Mouse (Mus musculus): ENCODE measurements around the gene Lrrc46. TPM values are rescaled to one million over a fixed set of nuclear protein-coding genes. Genes with fewer than 3 reads are reported as not detected.

The Lrrc46 gene
- polyA plus RNA-seq, 1 experiment from 2014 or later = 3.8 TPM

- no peaks in the 10 kb centered on the region for H3K27me3 ChIP-seq (replicated peaks)
- no peaks in the 10 kb centered on the region for H3K9me3 ChIP-seq
- H3K9ac ChIP-seq = no peak overlapping the region
- WGBS = 55% methylated on average over 12 of the region's 12 CpGs
- peak overlapping the region; percentile 91 for H3K4me3 ChIP-seq
- H3K4me2 ChIP-seq = peak overlapping the region; percentile 75
- ATAC-seq (replicated peaks) = peak; percentile 3; the same call in 1 of the 2 replicates
- H3K36me3 ChIP-seq (replicated peaks) = no peaks in the 10 kb centered on the region
- no peak overlapping the region for H3K27ac ChIP-seq
- peaks cover 15% of the 10 kb centered on the region for H3K4me1 ChIP-seq
Observed at GRCm38 (mm10) chr11:97040301-97041021, 746 bp downstream of the Lrrc46 start.

- 64% methylated on average over 7 of the region's 7 CpGs for WGBS
- Histone ChIP-seq H3K27me3 (replicated peaks) (no peaks in the 10 kb centered on the region), H3K36me3 (replicated peaks) (no peaks in the 10 kb centered on the region), H3K27ac (no peak overlapping the region), H3K4me3 (no peak overlapping the region), H3K4me2 (no peak overlapping the region), H3K4me1 (peaks cover 15% of the 10 kb centered on the region), H3K9me3 (no peaks in the 10 kb centered on the region), H3K9ac (no peak overlapping the region)
- no peak for ATAC-seq (replicated peaks)
Observed at GRCm38 (mm10) chr11:97038881-97039280, 2.3 kb downstream of the Lrrc46 start.

- Histone ChIP-seq H3K27me3 (replicated peaks) (no peaks in the 10 kb centered on the region), H3K36me3 (replicated peaks) (no peaks in the 10 kb centered on the region), H3K27ac (no peak overlapping the region), H3K9me3 (no peaks in the 10 kb centered on the region), H3K4me2 (no peak overlapping the region), H3K4me3 (no peak overlapping the region), H3K4me1 (peaks cover 6% of the 10 kb centered on the region; the same call in 1 of the 2 replicates), H3K9ac (no peak overlapping the region)
- no peak for ATAC-seq (replicated peaks)
- 78% methylated on average over 5 of the region's 5 CpGs for WGBS
Observed at GRCm38 (mm10) chr11:97036141-97036540, 5.1 kb downstream of the Lrrc46 start.

GRCm38 (mm10) chr11:97033781-97034180 is 7.4 kb downstream of the Lrrc46 start:
- Histone ChIP-seq H3K4me1 (peaks cover 9% of the 10 kb centered on the region), H3K4me3 (no peak overlapping the region), H3K36me3 (replicated peaks) (no peaks in the 10 kb centered on the region), H3K27ac (no peak overlapping the region), H3K4me2 (no peak overlapping the region), H3K27me3 (replicated peaks) (no peaks in the 10 kb centered on the region), H3K9ac (no peak overlapping the region), H3K9me3 (no peaks in the 10 kb centered on the region)
- no peak for ATAC-seq (replicated peaks)
- 95% methylated on average over 4 of the region's 4 CpGs for WGBS

- WGBS = 95% methylated on average over 4 of the region's 4 CpGs
- Histone ChIP-seq H3K9me3 (no peaks in the 10 kb centered on the region), H3K4me2 (no peak overlapping the region)
Observed at GRCm38 (mm10) chr11:97032499-97032898, 8.7 kb downstream of the Lrrc46 start.

GRCm38 (mm10) chr11:97031977-97032376 is 9.2 kb downstream of the Lrrc46 start:
- H3K9me3 ChIP-seq = no peaks in the 10 kb centered on the region
- 85% methylated on average over 12 of the region's 12 CpGs for WGBS
- no peak overlapping the region for H3K4me3 ChIP-seq
- peaks cover 9% of the 10 kb centered on the region for H3K4me1 ChIP-seq
- no peaks in the 10 kb centered on the region for H3K27me3 ChIP-seq (replicated peaks)
- H3K36me3 ChIP-seq (replicated peaks) = no peaks in the 10 kb centered on the region
- no peak overlapping the region for H3K9ac ChIP-seq
- no peak for ATAC-seq (replicated peaks)
- H3K4me2 ChIP-seq = no peak overlapping the region
- no peak overlapping the region for H3K27ac ChIP-seq

More at GRCm38 (mm10) chr11:97032499-97032898, 8.7 kb downstream of the Lrrc46 start:
- Histone ChIP-seq H3K27ac (no peak overlapping the region), H3K36me3 (replicated peaks) (no peaks in the 10 kb centered on the region), H3K27me3 (replicated peaks) (no peaks in the 10 kb centered on the region), H3K4me3 (no peak overlapping the region), H3K4me1 (peaks cover 9% of the 10 kb centered on the region), H3K9ac (no peak overlapping the region)
- no peak for ATAC-seq (replicated peaks)

GRCm38 (mm10) chr11:97030426-97030825 is 10.8 kb downstream of the Lrrc46 start:
- WGBS = 16% methylated on average over 15 of the region's 15 CpGs
- Histone ChIP-seq H3K9me3 (no peaks in the 10 kb centered on the region), H3K9ac (peak overlapping the region; percentile 60), H3K27ac (peak overlapping the region; percentile 72; the same call in 1 of the 2 replicates), H3K36me3 (replicated peaks) (no peaks in the 10 kb centered on the region), H3K4me3 (peak overlapping the region; percentile 49), H3K4me1 (peaks cover 16% of the 10 kb centered on the region), H3K4me2 (peak overlapping the region; percentile 83), H3K27me3 (replicated peaks) (peaks cover 3% of the 10 kb centered on the region; the same call in 1 of the 2 replicates)
- no peak for ATAC-seq (replicated peaks)

- no peaks in the 10 kb centered on the region for H3K36me3 ChIP-seq (replicated peaks)
- H3K4me3 ChIP-seq = peak within 1 kb of the TSS; percentile 49
- WGBS = under 1% methylated on average over 25 of the region's 25 CpGs
- peak within 1 kb of the TSS; percentile 83 for H3K4me2 ChIP-seq
- no peaks in the 10 kb centered on the region for H3K9me3 ChIP-seq
- peak within 1 kb of the TSS; percentile 60 for H3K9ac ChIP-seq
- peak; percentile 65 for ATAC-seq (replicated peaks)
- H3K27ac ChIP-seq = peak within 1 kb of the TSS; percentile 72
- peaks cover 16% of the 10 kb centered on the region for H3K4me1 ChIP-seq
- peaks cover 9% of the 10 kb centered on the region for H3K27me3 ChIP-seq (replicated peaks)
Observed at GRCm38 (mm10) chr11:97029686-97030417, 11.4 kb downstream of the Lrrc46 start, which contains the start of gene Scrn2. Gene Scrn2, plus strand, starts transcription at chr11:97029938.

GRCm38 (mm10) chr11:97025721-97026344 is 15.4 kb downstream of the Lrrc46 start:
- Histone ChIP-seq H3K27me3 (replicated peaks) (peaks cover 49% of the 10 kb centered on the region), H3K4me3 (peak overlapping the region; percentile 19)

GRCm38 (mm10) chr11:97024977-97025376 is 16.2 kb downstream of the Lrrc46 start:
- no peak overlapping the region for H3K9ac ChIP-seq
- H3K27me3 ChIP-seq (replicated peaks) = peaks cover 58% of the 10 kb centered on the region
- 19% methylated on average over 10 of the region's 10 CpGs for WGBS
- peaks cover 23% of the 10 kb centered on the region for H3K4me1 ChIP-seq
- H3K36me3 ChIP-seq (replicated peaks) = no peaks in the 10 kb centered on the region
- H3K4me2 ChIP-seq = no peak overlapping the region
- H3K4me3 ChIP-seq = no peak overlapping the region
- no peaks in the 10 kb centered on the region for H3K9me3 ChIP-seq
- no peak overlapping the region for H3K27ac ChIP-seq
- no peak for ATAC-seq (replicated peaks)

More at GRCm38 (mm10) chr11:97025721-97026344, 15.4 kb downstream of the Lrrc46 start:
- 0 out of 2 replicates have a peak, but pooled peaks have one; percentile 6 for ATAC-seq (replicated peaks)
- H3K4me2 ChIP-seq = peak overlapping the region; percentile 39
- H3K27ac ChIP-seq = no peak overlapping the region
- H3K9me3 ChIP-seq = no peaks in the 10 kb centered on the region
- WGBS = 1% methylated on average over 17 of the region's 17 CpGs
- peaks cover 32% of the 10 kb centered on the region for H3K4me1 ChIP-seq
- no peaks in the 10 kb centered on the region for H3K36me3 ChIP-seq (replicated peaks)
- H3K9ac ChIP-seq = peak overlapping the region; percentile 15; the same call in 1 of the 2 replicates

GRCm38 (mm10) chr11:97021873-97022484 is 19.2 kb downstream of the Lrrc46 start:
- 1% methylated on average over 50 of the region's 50 CpGs for WGBS
- peak; percentile 60; the same call in 1 of the 2 replicates for ATAC-seq (replicated peaks)

More at GRCm38 (mm10) chr11:97021873-97022484, 19.2 kb downstream of the Lrrc46 start:
- H3K27ac ChIP-seq = no peak overlapping the region
- peak overlapping the region; percentile 39 for H3K9ac ChIP-seq
- H3K36me3 ChIP-seq (replicated peaks) = no peaks in the 10 kb centered on the region
- no peaks in the 10 kb centered on the region for H3K9me3 ChIP-seq
- H3K27me3 ChIP-seq (replicated peaks) = peaks cover 82% of the 10 kb centered on the region
- peak overlapping the region; percentile 45 for H3K4me3 ChIP-seq
- H3K4me2 ChIP-seq = peak overlapping the region; percentile 80
- H3K4me1 ChIP-seq = peaks cover 31% of the 10 kb centered on the region

Data from midbrain, embryonic 15.5 days (tissue).